Mouse (Mus musculus) myocyte (in vitro differentiated cells): ENCODE results near the gene Olfr159. TPM values are rescaled to one million over a fixed set of nuclear protein-coding genes. Genes with fewer than 3 reads are reported as not detected.

Experiments used
- H3K27me3 ChIP-seq: one replicate; pipeline ENCODE4 v1.6.1; 2011; ENCODE audit not compliant: control insufficient read depth, insufficient read depth, insufficient read length
- H3K36me3 ChIP-seq: one replicate; pipeline ENCODE4 v1.6.1; 2011; ENCODE audit not compliant: control insufficient read depth, insufficient read depth
- H3K4me2 ChIP-seq: one replicate; pipeline ENCODE4 v1.6.1; 2011; ENCODE audit warnings: low read depth, control low read depth
- H3K4me3 ChIP-seq: one replicate; pipeline ENCODE4 v1.5.1; 2011; ENCODE audit warnings: mild to moderate bottlenecking, control low read depth, moderate library complexity
- H3K79me2 ChIP-seq: one replicate; pipeline ENCODE4 v1.6.1; 2011; ENCODE audit not compliant: control insufficient read depth, insufficient read depth
- H3ac ChIP-seq: one replicate; pipeline ENCODE4 v1.6.1; 2011; ENCODE audit not compliant: control insufficient read depth, insufficient read length
- CEBPB ChIP-seq: IDR thresholded peaks from 2 replicates; pipeline ENCODE4 v1.6.1; 2011; ENCODE audit warnings: mild to moderate bottlenecking, moderate library complexity; ENCODE audit not compliant: poor library complexity, insufficient read depth, severe bottlenecking
- E2F4 ChIP-seq: IDR thresholded peaks from one replicate; pipeline ENCODE4 v1.6.1; 2011; ENCODE audit warnings: mild to moderate bottlenecking, control low read depth, moderate library complexity; ENCODE audit not compliant: insufficient read depth
- MAX ChIP-seq: IDR thresholded peaks from one replicate; pipeline ENCODE4 v1.6.1; 2011; ENCODE audit warnings: low read depth, mild to moderate bottlenecking, control low read depth
- MYOD1 ChIP-seq, 3 experiments: IDR thresholded peaks; one replicate each; pipeline ENCODE4 v1.6.1; 2011; ENCODE audit warnings: control low read depth in 2 of 3, low read depth in 2 of 3, mild to moderate bottlenecking in 2 of 3, moderate library complexity in 1 of 3; ENCODE audit not compliant: insufficient read length in 2 of 3, control insufficient read depth in 1 of 3
- MYOG ChIP-seq, 3 experiments: IDR thresholded peaks; one replicate each; pipeline ENCODE4 v1.6.1; 2011; ENCODE audit warnings: control low read depth in 2 of 3, low read depth in 2 of 3, mild to moderate bottlenecking in 2 of 3; ENCODE audit not compliant: insufficient read length in 2 of 3, control insufficient read depth in 1 of 3, insufficient read depth in 1 of 3
- POLR2A ChIP-seq: IDR thresholded peaks from one replicate; pipeline ENCODE4 v1.6.1; 2011; ENCODE audit warnings: low read depth, mild to moderate bottlenecking, control low read depth, moderate library complexity; ENCODE audit not compliant: insufficient read length
- POLR2AphosphoS2 ChIP-seq: IDR thresholded peaks from one replicate; pipeline ENCODE4 v1.6.1; 2011; ENCODE audit warnings: low read depth, control low read depth; ENCODE audit not compliant: insufficient read length
- REST ChIP-seq: IDR thresholded peaks from one replicate; pipeline ENCODE4 v1.6.1; 2011; ENCODE audit warnings: mild to moderate bottlenecking, control low read depth, moderate library complexity; ENCODE audit not compliant: insufficient read depth, insufficient read length
- SRF ChIP-seq: IDR thresholded peaks from one replicate; pipeline ENCODE4 v1.6.1; 2011; ENCODE audit warnings: low read depth; ENCODE audit not compliant: control insufficient read depth, insufficient read length
- TCF12 ChIP-seq: IDR thresholded peaks from one replicate; pipeline ENCODE4 v1.6.1; 2011; ENCODE audit warnings: mild to moderate bottlenecking, control low read depth; ENCODE audit not compliant: poor library complexity, insufficient read depth, severe bottlenecking
- TCF3 ChIP-seq: IDR thresholded peaks from one replicate; pipeline ENCODE4 v1.6.1; 2011; ENCODE audit warnings: low read depth, control low read depth; ENCODE audit not compliant: insufficient read length
- USF1 ChIP-seq: IDR thresholded peaks from one replicate; pipeline ENCODE4 v1.6.1; 2011; ENCODE audit warnings: low read depth, mild to moderate bottlenecking, control low read depth, moderate library complexity
- polyA plus RNA-seq: library from polyadenylated mRNA; unstranded; fragments of >200 nt; fragmentation: generic; extraction: Trizol; gene quantifications from one replicate; pipeline ENCODE4 v1.2.1, GENCODE M21; 2012; ENCODE audit warnings: missing spikeins

Olfr159 gene
- polyA plus RNA-seq, 1 experiment = not detected

- Histone ChIP-seq H3K79me2 (no peaks in the 10 kb centered on the region), H3K4me3 (no peak overlapping the region), H3K36me3 (no peaks in the 10 kb centered on the region), H3K4me2 (no peak overlapping the region), H3K27me3 (no peaks in the 10 kb centered on the region), H3ac (no peak overlapping the region)
- TF ChIP-seq MAX (no peak), E2F4 (no peak), TCF12 (no peak), REST (no peak), POLR2AphosphoS2 (no peak), MYOG (IDR thresholded peaks at IDR 0.05; ENCODE audit: control insufficient read depth in 1 of 3, insufficient read depth in 1 of 3, insufficient read length in 2 of 3, low read depth in 2 of 3) (no peak)
Observed at GRCm38 (mm10) chr4:43759571-43760418, 11.0 kb downstream of the Olfr159 start.

- H3K79me2 ChIP-seq = no peaks in the 10 kb centered on the region
- H3K27me3 ChIP-seq = no peaks in the 10 kb centered on the region
- no peak overlapping the region for H3ac ChIP-seq
- H3K4me2 ChIP-seq = no peak overlapping the region
- H3K36me3 ChIP-seq = no peaks in the 10 kb centered on the region
- TF ChIP-seq MAX (no peak), MYOG (IDR thresholded peaks at IDR 0.05; ENCODE audit: control insufficient read depth in 1 of 3, insufficient read depth in 1 of 3, insufficient read length in 2 of 3, low read depth in 2 of 3) (no peak), TCF3 (no peak), USF1 (no peak), POLR2AphosphoS2 (no peak), SRF (no peak), TCF12 (no peak), REST (no peak), POLR2A (no peak), CEBPB (no peak), E2F4 (no peak), MYOD1 (IDR thresholded peaks at IDR 0.05; ENCODE audit: control insufficient read depth in 1 of 3, insufficient read length in 2 of 3, low read depth in 2 of 3) (no peak)
- H3K4me3 ChIP-seq = no peak overlapping the region
Observed at GRCm38 (mm10) chr4:43757213-43757612, 13.6 kb downstream of the Olfr159 start.

- Histone ChIP-seq H3K4me2 (no peak overlapping the region), H3K36me3 (no peaks in the 10 kb centered on the region), H3K4me3 (no peak overlapping the region), H3K27me3 (no peaks in the 10 kb centered on the region), H3K79me2 (no peaks in the 10 kb centered on the region), H3ac (no peak overlapping the region)
- TF ChIP-seq USF1 (no peak), MYOD1 (IDR thresholded peaks at IDR 0.05; ENCODE audit: control insufficient read depth in 1 of 3, insufficient read length in 2 of 3, low read depth in 2 of 3) (no peak), E2F4 (no peak), SRF (no peak), REST (no peak), MAX (no peak), POLR2AphosphoS2 (no peak)
Observed at GRCm38 (mm10) chr4:43745187-43745586, 25.6 kb downstream of the Olfr159 start.

GRCm38 (mm10) chr4:43743099-43743498 lies 27.7 kb downstream of the Olfr159 start:
- TF ChIP-seq E2F4 = no peak
- no peaks in the 10 kb centered on the region for H3K79me2 ChIP-seq
- no peak overlapping the region for H3K4me2 ChIP-seq
- H3K27me3 ChIP-seq = no peaks in the 10 kb centered on the region
- no peaks in the 10 kb centered on the region for H3K36me3 ChIP-seq
- no peak overlapping the region for H3ac ChIP-seq
- H3K4me3 ChIP-seq = no peak overlapping the region

GRCm38 (mm10) chr4:43742637-43743036 lies 28.2 kb downstream of the Olfr159 start:
- TF ChIP-seq POLR2A (no peak), SRF (no peak), TCF12 (no peak), MYOD1 (IDR thresholded peaks at IDR 0.05; ENCODE audit: control insufficient read depth in 1 of 3, insufficient read length in 2 of 3, low read depth in 2 of 3) (no peak), E2F4 (no peak), CEBPB (no peak), MAX (no peak), POLR2AphosphoS2 (no peak), USF1 (no peak), REST (no peak), MYOG (IDR thresholded peaks at IDR 0.05; ENCODE audit: control insufficient read depth in 1 of 3, insufficient read depth in 1 of 3, insufficient read length in 2 of 3, low read depth in 2 of 3) (no peak), TCF3 (no peak)
- H3K4me3 ChIP-seq = no peak overlapping the region
- H3K36me3 ChIP-seq = no peaks in the 10 kb centered on the region
- no peak overlapping the region for H3K4me2 ChIP-seq
- no peaks in the 10 kb centered on the region for H3K79me2 ChIP-seq
- H3ac ChIP-seq = no peak overlapping the region
- no peaks in the 10 kb centered on the region for H3K27me3 ChIP-seq
